Mouse (Mus musculus) right cerebral cortex, adult 2 months (tissue): ENCODE results near the gene Slc4a2.
"Not testable (repeated sequence)": the region's sequence is repeated elsewhere in the genome, so short reads cannot be mapped to it uniquely, and the experiment has no call there.

Source experiments
- DNase-seq, 2 experiments: peaks; one replicate each; pipeline ENCODE4 v3.0.0; 2021 to 2022; ENCODE audit warnings: low spot score in 2 of 2

The Slc4a2 gene

GRCm38 (mm10) chr5:24394165-24394894, 29.3 kb upstream of the Slc4a2 start:
- peak; percentile 97 to 98 for DNase-seq

GRCm38 (mm10) chr5:24396254-24396653, 27.4 kb upstream of the Slc4a2 start:
- not testable (repeated sequence) for DNase-seq

- no peak for DNase-seq
Measured at GRCm38 (mm10) chr5:24399686-24400085, 24.0 kb upstream of the Slc4a2 start.

GRCm38 (mm10) chr5:24400362-24400761, 23.3 kb upstream of the Slc4a2 start:
- DNase-seq: no peak

- no peak for DNase-seq
Measured at GRCm38 (mm10) chr5:24400911-24401605, 22.6 kb upstream of the Slc4a2 start.

GRCm38 (mm10) chr5:24401969-24402368, 21.7 kb upstream of the Slc4a2 start:
- no peak for DNase-seq

GRCm38 (mm10) chr5:24404594-24405360, 18.9 kb upstream of the Slc4a2 start:
- no peak for DNase-seq

- no peak for DNase-seq
Measured at GRCm38 (mm10) chr5:24405389-24405876, 18.2 kb upstream of the Slc4a2 start.

- no peak for DNase-seq
Measured at GRCm38 (mm10) chr5:24408651-24409050, 15.0 kb upstream of the Slc4a2 start.

GRCm38 (mm10) chr5:24409466-24409865, 14.2 kb upstream of the Slc4a2 start:
- no peak for DNase-seq

- DNase-seq: no peak
Measured at GRCm38 (mm10) chr5:24412063-24412462, 11.6 kb upstream of the Slc4a2 start.

- DNase-seq: no peak
Measured at GRCm38 (mm10) chr5:24413042-24413693, 10.5 kb upstream of the Slc4a2 start, which contains the start of gene Asic3. Gene Asic3 (plus strand): TSS chr5:24413392.

- DNase-seq: no peak
Measured at GRCm38 (mm10) chr5:24413938-24414337, 9.7 kb upstream of the Slc4a2 start.

- DNase-seq: peak; percentile 66 to 75
Measured at GRCm38 (mm10) chr5:24416222-24416736, 7.4 kb upstream of the Slc4a2 start.

GRCm38 (mm10) chr5:24417587-24417986, 6.0 kb upstream of the Slc4a2 start:
- DNase-seq: no peak

- no peak for DNase-seq
Measured at GRCm38 (mm10) chr5:24420381-24420780, 3.3 kb upstream of the Slc4a2 start.

- peak in 1 of 2 experiments; percentile 30 for DNase-seq
Measured at GRCm38 (mm10) chr5:24424004-24424781, 556 bp downstream of the Slc4a2 start.

GRCm38 (mm10) chr5:24424861-24425411, 1.3 kb downstream of the Slc4a2 start:
- DNase-seq: peak; percentile 51 to 71

- DNase-seq: peak in 1 of 2 experiments; percentile 29
Measured at GRCm38 (mm10) chr5:24425421-24426036, 1.9 kb downstream of the Slc4a2 start.

- no peak for DNase-seq
Measured at GRCm38 (mm10) chr5:24426037-24426432, 2.4 kb downstream of the Slc4a2 start.
